Mouse (Mus musculus) bone marrow macrophage, adult 2 months (primary cell): Measurements from ENCODE around the gene Fam117b.

ENCODE experiments used
- CTCF ChIP-seq: IDR thresholded peaks from 2 replicates; pipeline ENCODE4 v1.5.1; 2012; ENCODE audit warnings: low read depth, mild to moderate bottlenecking, low read length, moderate library complexity
- POLR2A ChIP-seq: IDR thresholded peaks from 2 replicates; pipeline ENCODE4 v1.6.1; 2012; ENCODE audit warnings: mild to moderate bottlenecking, low read depth, low read length, borderline replicate concordance

DNA sequence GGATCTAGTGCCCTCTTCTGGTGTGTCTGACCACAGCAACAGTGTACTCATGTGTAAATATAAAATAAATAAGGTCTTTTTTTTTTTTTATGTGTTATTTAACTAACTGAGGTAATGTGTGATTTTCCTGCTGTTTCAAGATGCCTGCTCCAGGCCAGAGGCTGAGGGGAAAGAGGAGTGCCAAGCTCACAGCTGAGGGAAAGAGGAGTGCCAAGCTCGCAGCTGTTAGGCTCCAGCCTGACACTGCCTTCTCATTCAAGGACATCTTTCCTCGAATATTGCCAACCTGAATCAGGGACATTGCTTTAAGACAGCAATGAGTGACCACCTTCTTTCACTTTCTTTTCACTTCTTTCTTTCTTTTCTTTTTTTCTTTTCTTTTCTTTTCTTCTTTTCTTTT is 95.9 kb downstream of the Fam117b start:
- TF ChIP-seq CTCF (no peak), POLR2A (no peak)
